Comparison of ENCODE assay signal across 15 mouse cellular contexts in the genomic region with DNA sequence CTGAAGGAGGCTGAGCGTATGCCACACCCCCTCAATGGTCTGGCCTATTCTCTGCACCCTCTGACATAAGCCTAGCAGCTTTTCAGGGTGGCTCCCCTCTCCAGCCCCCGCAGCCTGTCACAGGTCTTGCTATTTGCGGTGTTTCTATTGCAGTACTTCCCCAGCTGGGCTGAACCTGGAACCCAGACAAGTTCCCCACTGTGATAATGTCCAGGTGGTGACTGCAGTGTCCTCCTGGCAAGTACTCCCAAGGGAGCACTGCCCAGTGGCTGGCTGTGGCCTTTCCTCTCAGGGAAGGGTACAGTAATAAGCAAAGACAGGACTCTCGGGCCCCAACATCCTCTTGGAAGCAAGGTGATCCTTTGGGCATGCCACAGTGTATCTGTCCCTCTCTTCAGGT.
DNase-seq lines count a peak whose midpoint lies in the region; ATAC-seq and TF ChIP-seq lines count a peak whose summit lies in the region.
"Had no signal": no experiment of that assay in that cellular context is flagged by ENCODE, and none has a peak within 500 bp of the region (broad histone marks: within the 10 kb centered on the region; RNA-seq: fewer than 3 reads in every experiment).

No protein-coding gene starts in this region.

- H3K36me3 ChIP-seq in midbrain, embryonic 15.5 days (replicated peaks): 0 out of 2 replicates have a peak, but pooled peaks cover 3% of the 10 kb centered on the region
- H3K36me3 ChIP-seq: limb, embryonic 13.5 days; lung, embryonic 15.5 days; neural tube, embryonic 12.5 days; stomach, embryonic 15.5 days had no signal

- ATAC-seq in midbrain, embryonic 15.5 days (replicated peaks): no peak
- ATAC-seq: forebrain, embryonic 14.5 days had no signal

- intact Hi-C loops in heart, postnatal 36 days (cut with DNase I): loop anchor here (2.0 kb wide), 1 partner anchor 235 kb away; no protein-coding TSS in a partner anchor

- no peaks in the 10 kb centered on the region for H3K9me3 ChIP-seq in midbrain, embryonic 15.5 days
- H3K9me3 ChIP-seq: embryonic facial prominence, embryonic 15.5 days; limb, embryonic 13.5 days; lung, embryonic 15.5 days; neural tube, embryonic 12.5 days; stomach, embryonic 15.5 days had no signal

- H3K27ac ChIP-seq in layer of hippocampus, adult 2 months: peak overlapping the region; percentile 32; the same call in 1 of the 2 replicates
- no peak overlapping the region for H3K27ac ChIP-seq in midbrain, embryonic 15.5 days
- H3K27ac ChIP-seq: embryonic facial prominence, embryonic 15.5 days; limb, embryonic 13.5 days; lung, embryonic 15.5 days; neural tube, embryonic 12.5 days; stomach, embryonic 15.5 days had no signal

- TF ChIP-seq CTCF in layer of hippocampus, adult 2 months (conservative IDR thresholded peaks at IDR 0.05): no peak

- no peak overlapping the region for H3K4me2 ChIP-seq in midbrain, embryonic 15.5 days
- H3K4me2 ChIP-seq: embryonic facial prominence, embryonic 15.5 days; limb, embryonic 13.5 days; lung, embryonic 15.5 days; neural tube, embryonic 12.5 days; stomach, embryonic 15.5 days had no signal

- H3K4me1 ChIP-seq in midbrain, embryonic 15.5 days: 0 out of 2 replicates have a peak, but pooled peaks cover 4% of the 10 kb centered on the region
- H3K4me1 ChIP-seq: limb, embryonic 13.5 days had no signal

- no peak overlapping the region for H3K9ac ChIP-seq in midbrain, embryonic 15.5 days
- H3K9ac ChIP-seq: embryonic facial prominence, embryonic 15.5 days; limb, embryonic 13.5 days; lung, embryonic 15.5 days; neural tube, embryonic 12.5 days; stomach, embryonic 15.5 days had no signal

- DNase-seq in layer of hippocampus, adult 2 months (ENCODE audit: low spot score in 2 of 2): no peak
- no peak for DNase-seq in layer of hippocampus, adult 18-20 months (ENCODE audit: low spot score in 2 of 2)
- peak; percentile 63 for DNase-seq in cerebellum, adult 9-11 months
- peak; percentile 69 to 72 for DNase-seq in heart, adult 9 months (ENCODE audit: low spot score in 2 of 2)
- DNase-seq in heart, postnatal 36 days: peak; percentile 36 to 55
- no peak for DNase-seq in urinary bladder, postnatal 25 days (ENCODE audit: low spot score)
- no peak for DNase-seq in thymus, postnatal 14 days
- DNase-seq: kidney, adult 8-10 months had no signal

- WGBS in midbrain, embryonic 15.5 days: 90% methylated on average over 4 of the region's 4 CpGs

- no peaks in the 10 kb centered on the region for H3K27me3 ChIP-seq in midbrain, embryonic 15.5 days (replicated peaks)
- H3K27me3 ChIP-seq: embryonic facial prominence, embryonic 15.5 days; limb, embryonic 13.5 days; lung, embryonic 15.5 days; neural tube, embryonic 12.5 days; stomach, embryonic 15.5 days had no signal

- no peak overlapping the region for H3K4me3 ChIP-seq in layer of hippocampus, adult 2 months
- H3K4me3 ChIP-seq in midbrain, embryonic 15.5 days: no peak overlapping the region
- H3K4me3 ChIP-seq: embryonic facial prominence, embryonic 15.5 days; limb, embryonic 13.5 days; lung, embryonic 15.5 days; neural tube, embryonic 12.5 days; stomach, embryonic 15.5 days had no signal

Comparison
In these comparisons a context has a peak if more than half of its experiments do, and no peak if none do; other contexts are left out.
1. DNase-seq: peak in cerebellum, adult 9-11 months (single experiment), heart, adult 9 months (2 of 2) and heart, postnatal 36 days (2 of 2); none in layer of hippocampus, adult 2 months (0 of 2), layer of hippocampus, adult 18-20 months (0 of 2), urinary bladder, postnatal 25 days (single experiment) and thymus, postnatal 14 days (single experiment).